Mouse (Mus musculus): Measurements from ENCODE around the gene Gm17482.

Gm17482 gene

DNA sequence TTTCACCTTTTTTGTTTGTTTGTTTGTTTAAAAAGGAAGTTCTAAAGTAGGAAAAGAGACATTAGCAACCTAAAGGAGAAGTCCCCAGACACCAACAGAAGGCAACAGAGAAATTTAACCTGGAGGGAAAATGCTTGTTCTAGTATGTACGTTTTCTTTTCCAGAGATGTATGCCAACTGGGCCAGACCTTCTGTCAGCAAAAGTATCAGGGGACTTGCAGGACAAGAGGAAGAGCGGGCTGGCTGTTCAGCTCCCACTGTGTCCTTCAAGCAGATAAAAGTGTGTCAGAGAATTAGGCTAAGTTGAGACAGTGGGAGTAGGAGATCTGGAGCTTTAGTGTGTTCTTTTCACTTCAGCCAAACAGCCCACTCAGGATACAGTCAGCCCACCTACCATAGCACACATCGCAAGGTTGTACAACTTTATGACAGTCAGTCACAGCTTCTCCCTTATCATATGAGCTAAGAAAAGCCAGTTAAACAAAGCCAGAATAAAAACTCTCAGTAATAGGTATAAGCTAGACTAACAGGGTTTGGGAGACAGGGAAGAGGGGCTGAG, 18.4 kb downstream of the Gm17482 start:
- DNase-seq (ENCODE audit: low read depth) = no peak

DNA sequence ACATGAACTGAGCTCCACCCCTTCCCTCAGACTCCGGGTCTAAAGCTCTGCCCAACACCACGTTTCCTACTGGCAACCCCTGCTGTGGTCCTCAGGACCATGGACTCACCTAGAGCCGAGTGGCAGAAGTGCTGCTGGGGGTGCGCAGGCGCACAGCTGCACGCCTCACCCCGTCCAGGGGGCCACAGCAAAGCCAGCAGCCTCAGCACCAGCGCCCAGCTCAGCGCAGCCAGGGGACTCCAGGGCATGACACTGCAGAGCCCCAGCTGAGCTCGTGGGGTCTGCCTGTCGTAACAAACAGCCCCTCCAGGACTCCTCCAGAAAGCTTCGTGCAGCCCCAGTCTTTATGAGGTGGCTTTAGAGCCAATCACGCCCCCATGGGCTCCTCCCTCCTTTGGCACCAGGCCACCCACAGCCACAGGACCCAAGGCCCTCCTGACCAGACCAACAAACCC, 24.4 kb downstream of the Gm17482 start:
- no peak for DNase-seq (ENCODE audit: low read depth)

DNA sequence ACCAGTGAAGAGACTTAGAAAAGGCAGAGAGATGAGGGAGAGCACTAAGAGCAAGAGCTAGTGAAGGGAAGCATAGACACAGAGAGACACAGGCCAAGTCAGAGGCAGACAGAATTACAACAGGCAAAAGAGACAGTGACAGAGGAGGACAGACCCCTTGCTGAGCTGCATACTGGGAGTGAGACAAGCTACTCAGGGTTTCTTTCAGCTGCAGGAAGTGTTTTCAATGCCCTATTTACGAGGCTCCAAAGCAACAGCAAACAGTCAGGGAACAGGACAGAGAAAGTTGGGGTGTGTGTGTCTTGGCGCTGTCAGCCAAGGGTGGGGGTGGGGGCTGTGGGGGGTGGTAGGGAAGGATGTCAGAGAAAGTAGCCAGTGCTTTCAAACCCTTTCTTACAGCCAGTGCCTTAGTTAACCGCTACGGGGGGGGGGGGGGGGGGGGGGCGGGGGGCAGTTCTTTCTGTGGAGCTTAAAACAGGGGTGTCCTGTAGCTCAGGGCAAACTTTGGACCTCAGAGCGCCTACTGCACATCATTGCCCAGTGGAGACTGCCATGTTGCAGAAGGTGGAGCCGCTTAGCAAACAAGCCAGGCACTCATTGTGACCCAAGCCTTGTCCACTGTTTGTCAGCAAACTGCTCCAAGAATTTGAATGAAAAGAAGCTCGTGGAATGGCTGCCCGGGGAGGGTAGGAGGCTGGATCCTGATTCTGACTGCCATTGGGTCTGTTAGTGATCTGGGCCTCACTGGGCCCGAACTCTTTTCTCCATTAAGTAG, 25.1 kb downstream of the Gm17482 start, which contains the start of gene Timp4:
Timp4 (minus strand) TSS at position 107 of the 775 bp plus-strand sequence.
- DNase-seq (ENCODE audit: low read depth) = no peak

DNA sequence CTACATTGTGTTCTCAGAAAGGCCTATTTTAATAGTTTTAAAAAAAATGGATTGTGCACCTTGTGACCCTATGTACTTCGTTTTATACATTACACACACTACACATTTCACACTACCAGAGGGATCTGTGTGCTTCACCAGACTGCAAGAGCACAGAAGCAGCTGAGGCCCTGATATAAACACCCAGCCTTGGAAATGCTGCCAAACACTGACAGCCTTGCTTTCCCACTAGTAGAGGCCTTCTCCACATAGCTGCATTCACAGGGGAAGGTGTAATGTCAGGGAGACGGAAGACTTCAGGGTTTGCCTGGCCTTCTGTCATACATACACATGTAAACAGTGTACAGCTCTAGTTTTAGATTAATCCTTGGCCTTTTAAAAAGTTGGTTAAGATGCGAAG, 28.0 kb downstream of the Gm17482 start:
- DNase-seq (ENCODE audit: low read depth) = no peak

DNA sequence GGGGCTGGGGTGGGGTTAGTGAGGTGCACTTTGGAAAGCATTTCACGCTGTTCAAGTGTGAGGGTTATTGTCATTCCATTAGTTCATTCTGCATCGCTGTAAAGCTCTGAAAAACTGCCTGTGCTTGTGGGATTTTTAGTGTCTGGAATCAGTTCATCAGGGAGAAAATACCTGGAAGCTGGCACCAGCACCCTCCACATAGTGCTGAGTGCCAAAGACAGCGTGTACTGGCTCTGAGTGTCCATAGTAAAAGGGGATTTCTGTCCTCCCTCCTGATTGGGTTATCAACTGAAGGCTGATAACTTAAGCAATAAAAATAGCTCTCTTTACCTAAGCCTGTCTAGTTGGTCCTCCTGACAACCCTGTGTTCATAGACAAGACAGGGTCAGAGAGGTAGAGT, 33.4 kb downstream of the Gm17482 start:
- no peak for DNase-seq (ENCODE audit: low read depth)

DNA sequence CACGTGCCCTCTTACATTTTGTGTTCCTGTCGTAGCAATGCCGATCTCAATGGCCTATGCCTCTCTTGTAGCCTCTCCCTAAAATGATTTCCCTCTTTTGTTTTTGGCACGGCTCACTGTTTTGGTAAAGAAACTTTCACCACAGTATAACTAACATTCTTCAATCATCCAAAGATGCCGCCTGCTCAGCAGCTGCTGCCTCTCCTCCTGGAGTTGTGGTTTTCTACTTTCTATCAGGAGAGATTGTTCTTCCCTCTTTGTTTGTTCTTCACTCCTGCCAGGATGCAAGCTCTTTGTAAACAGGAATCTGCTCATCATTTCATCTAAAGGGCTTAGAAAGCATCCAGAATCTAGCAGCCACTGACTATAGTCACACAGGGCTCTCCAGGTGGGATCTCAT, 39.6 kb downstream of the Gm17482 start:
- no peak for DNase-seq (ENCODE audit: low read depth)

DNA sequence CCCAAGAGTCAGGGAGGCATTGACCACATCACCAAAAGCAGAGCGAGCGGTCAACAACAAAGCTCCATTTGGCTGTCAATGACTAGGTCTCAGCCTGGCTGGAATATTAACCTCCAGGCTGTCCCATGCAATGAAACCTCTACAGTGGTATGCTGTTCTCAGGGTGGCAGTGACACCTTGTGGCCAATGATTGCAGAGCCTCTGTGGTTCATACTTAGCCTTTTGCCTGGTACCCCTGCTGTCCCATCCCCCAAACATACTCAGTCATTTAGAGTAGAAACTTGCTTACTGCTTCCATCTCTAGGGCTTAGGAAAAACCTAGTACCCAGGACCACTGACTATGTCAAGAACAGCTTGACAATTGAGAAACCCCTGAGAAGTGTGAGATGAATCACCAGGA, 40.8 kb downstream of the Gm17482 start:
- DNase-seq (ENCODE audit: low read depth) = peak; percentile 18

DNA sequence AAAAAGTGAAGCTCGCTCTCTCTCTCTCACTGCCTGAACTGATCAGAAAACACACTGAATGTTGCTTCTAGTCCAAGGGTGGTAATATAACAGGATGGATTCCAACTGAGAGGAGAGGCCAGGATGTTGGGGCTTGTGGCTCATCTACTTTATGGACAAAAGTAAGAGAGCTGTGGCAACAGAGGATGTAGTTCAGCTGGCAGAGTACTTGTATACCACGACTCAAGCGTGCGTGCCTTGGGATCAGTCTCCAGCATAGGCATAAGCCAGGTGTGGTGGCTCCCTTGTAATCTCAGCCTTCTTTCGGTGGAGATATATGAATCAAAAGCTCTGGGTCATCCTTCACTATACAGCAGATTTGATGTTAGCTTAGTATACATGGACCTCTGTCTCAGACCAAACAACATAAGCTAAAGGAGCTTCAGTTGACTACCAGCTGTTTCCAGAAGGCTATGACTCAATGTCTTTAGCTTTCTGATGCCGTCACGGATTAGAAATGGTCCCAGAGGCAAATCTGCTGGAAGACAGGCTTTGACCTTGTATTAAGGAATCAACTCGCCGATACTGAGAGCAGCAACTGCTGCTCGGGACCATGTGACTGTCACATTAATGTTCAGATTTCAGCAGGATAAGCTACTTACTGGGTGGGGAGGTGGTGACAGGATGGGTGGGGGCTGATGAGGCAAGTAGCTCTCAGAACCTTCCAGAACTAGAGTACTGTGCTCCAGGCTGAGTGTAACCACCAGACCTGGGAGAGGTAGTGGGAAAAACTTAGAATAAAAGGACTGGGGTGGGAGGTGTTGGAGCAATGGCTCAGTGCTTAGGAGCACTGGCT, 41.6 kb downstream of the Gm17482 start:
- no peak for DNase-seq (ENCODE audit: low read depth)

DNA sequence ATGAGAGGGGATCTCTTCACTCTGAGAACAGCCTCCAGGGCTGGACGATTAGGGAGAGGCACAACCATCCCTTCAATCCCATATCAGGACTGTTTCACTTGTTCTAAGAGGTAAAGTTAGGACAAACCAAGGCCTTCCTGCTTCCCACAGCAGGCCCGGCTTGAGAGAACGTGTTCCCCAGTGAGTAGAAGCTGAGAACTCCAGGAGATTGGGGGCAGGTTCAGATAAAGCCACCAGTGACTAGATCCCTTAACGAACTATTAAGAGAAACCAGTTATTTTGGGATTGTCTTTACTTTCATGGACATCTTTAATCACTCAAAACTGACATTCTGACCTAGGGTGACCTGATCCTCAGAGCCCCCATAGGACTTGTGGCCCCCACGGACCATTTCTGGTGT, 42.4 kb downstream of the Gm17482 start:
- DNase-seq (ENCODE audit: low read depth) = no peak

DNA sequence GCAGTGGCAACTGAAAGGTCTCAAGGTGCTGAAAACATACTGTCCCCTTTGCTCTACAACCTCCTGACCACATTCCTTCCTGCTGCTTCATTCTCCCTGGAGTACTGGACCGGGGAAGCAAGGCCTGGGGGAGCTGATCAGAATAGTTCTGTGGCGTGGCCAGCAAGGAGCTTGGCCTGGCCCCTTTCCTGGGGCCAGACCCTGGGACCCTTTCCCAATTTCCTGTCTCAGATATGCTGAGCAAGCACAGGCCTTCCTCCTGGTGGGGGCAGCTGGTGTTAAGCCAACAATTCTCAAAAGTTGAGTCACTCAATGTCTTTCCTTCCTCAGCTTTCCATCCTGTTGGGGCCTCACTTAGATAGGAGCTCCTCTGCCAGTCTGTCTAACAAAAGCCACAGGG, 42.9 kb downstream of the Gm17482 start:
- DNase-seq (ENCODE audit: low read depth) = no peak

DNA sequence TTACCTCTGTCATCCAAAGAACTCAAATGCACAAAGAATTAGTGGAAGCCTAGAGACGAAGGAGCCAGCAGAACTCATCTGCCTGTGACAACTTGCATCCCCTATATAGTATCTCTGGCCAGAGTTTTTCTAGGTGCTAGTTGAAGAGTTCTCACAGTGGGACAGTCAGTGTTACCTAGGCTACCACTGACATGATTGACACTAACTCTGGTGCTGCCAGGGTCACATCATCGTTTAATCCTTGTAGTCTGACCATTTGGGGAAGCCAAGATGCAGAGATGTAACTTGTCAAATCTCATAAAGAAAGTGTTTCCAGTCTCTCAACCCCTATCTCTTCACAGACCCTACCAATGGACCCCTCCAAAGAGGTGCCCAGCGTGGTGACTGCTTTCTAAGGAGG, 44.2 kb downstream of the Gm17482 start:
- no peak for DNase-seq (ENCODE audit: low read depth)

DNA sequence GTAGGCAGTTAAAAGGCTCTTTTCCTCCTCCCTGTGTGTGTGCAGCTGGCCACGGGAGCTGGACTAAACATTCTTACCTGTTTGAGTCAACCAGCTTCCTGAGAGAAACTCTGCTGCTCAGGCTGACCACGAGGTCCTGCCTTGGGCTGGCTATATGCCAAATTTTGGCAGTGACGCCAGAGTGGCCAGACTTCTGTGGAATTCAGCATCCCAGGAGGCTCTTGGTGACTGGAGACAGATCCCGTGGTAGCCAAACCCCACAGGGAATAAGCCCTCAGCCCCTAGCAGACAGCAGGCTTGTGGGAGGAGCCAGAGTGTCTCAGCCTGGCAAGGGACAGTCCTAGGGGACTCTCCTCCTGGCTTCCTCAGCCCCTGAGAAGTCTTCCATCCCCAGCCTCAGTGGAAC, 44.7 kb downstream of the Gm17482 start:
- DNase-seq (ENCODE audit: low read depth) = no peak

DNA sequence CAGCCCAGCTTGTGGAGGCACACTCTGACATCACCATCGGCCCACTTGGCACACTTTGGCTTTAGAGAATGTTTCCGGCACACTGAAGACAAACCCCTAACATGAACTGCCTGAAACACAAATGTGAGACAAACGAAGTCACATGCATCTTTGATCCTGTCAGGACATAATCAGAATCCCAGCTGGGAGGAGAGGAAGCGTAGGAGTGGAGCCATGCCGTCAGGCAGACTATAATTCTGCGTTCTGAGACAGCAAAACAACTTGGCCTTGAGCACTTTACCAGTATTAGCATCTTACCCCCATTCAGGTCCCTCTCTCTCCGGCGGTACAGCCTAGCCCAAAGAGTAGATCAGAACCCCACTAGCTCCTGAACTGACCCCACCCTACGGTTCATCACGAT, 46.2 kb downstream of the Gm17482 start:
- DNase-seq (ENCODE audit: low read depth) = no peak

DNA sequence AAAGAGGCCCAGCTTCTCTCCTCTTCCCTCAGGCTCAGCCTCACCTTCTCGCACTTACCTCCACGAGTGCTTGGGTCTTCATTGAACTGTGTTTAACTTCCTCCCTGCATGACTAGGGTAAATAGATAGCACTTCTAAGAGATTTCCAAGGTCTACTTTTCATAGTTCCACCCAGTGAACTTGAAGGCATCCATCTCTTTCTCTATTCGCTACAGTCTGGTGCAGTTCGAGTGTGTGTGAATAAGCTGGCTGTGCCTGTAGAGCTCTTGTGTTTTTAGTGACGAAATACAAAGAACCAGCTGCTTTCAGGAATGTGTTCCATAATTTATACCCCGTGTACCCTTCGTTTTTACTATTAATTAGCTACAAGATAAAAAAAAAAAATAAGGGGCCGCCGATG, 47.6 kb downstream of the Gm17482 start:
- DNase-seq (ENCODE audit: low read depth) = no peak

DNA sequence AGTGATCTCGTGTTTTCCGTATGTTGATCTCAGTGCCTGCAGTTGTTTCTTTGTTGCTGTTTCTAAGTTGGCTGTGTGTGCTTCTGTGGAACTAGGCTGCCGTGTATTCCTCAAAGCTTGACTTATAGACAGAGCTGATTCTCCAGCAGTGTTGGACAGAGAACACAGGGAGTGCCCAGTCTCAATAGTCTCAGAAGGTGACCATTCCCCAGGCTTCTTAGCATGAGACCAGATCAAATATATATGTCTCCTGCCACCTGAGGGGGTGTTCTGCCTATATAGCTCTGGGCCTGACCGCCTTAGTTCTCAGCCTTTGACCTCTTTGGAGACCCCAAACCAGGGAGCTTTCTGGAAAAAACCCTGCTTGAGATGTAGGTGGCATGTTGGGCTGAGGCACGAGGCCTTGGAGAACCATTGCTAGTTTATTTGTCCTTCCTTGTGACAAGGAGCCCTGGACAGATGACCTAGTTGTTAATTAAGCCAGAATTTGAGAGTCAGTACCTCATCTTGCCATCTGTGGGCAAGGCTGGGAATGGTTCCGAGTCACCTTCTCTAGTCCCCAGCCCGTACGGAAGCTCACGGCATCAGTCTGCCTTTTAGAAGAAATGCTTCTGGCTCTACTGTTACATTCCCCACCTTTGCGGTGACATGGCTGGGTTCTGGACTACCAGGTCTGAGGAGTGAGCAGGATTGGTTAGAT, 48.1 kb downstream of the Gm17482 start:
- no peak for DNase-seq (ENCODE audit: low read depth)

DNA sequence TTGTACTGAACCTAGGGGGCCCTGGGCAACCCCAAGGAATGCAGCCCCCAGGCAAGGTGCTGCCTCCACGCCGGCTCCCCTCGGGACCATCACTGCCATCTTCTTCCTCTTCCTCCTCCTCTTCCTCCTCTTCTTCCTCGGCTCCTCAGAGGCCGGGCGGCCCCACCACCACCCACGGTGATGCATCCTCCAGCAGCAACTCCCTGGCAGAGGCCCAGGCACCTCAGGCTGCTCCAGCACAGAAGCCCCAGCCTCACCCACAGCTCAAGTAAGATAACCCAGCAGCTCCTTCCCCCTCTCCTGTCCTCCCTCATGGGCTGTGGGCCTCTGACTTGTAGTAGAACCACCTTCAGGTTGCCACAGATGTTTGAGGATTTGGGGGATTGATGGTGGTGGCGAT, 50.9 kb downstream of the Gm17482 start:
- no peak for DNase-seq (ENCODE audit: low read depth)

DNA sequence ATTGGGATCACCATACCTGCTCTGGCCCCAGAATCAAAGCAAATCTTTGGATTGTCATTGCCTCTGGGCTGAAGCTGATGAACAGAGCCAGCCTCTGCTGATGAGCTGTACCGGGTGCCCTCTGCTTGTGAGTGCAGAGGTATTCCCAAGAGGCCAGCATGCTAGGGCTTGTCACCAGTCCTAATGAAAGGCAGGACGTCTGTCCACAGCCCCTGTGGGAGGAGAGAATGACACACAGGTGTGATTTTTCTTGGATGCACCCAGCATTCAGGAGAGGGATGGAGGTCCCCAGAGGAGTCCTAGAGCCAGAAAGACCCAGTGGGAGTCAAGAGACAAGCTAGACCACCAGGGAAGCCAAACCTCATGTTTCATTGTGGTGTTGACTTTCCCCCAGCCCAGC, 52.5 kb downstream of the Gm17482 start:
- no peak for DNase-seq (ENCODE audit: low read depth)

DNA sequence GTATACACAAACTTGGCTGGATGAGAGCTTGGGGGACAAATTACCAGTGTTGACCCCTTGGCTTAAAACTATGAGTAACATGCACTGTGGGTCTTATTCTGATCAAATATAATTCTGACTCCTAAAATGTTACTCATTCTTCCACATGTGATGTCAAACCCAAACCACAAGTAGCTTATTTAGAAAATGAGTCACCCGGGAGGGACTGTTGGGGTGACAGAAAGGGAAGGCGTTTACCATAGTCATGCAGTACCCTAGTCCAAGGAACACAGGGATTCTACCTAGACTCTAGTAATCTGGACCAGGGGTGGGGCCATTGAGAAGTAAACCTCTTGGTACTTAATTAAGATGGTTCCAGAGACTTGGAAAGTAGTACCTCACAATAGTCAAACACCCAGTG, 57.0 kb downstream of the Gm17482 start:
- peak; percentile 20 for DNase-seq (ENCODE audit: low read depth)

DNA sequence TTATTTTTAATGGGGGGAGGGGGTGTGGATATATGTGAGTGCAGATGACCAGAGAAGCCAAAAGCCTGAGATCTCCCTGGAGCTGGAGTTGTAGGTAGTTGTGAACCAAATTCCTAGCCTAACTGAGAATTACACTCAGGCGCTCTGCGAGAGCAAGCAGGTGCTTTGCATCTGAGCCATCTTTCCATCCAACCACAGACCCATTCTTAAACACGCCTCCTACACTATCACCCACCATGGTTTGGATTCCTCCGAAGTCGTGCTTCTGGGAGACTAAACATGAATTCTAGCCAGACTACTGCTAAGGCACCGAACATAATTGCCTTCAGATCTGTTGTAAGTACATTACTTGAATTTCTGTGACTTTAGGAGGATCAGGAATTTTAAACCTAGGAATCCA, 59.3 kb downstream of the Gm17482 start:
- DNase-seq (ENCODE audit: low read depth) = no peak

DNA sequence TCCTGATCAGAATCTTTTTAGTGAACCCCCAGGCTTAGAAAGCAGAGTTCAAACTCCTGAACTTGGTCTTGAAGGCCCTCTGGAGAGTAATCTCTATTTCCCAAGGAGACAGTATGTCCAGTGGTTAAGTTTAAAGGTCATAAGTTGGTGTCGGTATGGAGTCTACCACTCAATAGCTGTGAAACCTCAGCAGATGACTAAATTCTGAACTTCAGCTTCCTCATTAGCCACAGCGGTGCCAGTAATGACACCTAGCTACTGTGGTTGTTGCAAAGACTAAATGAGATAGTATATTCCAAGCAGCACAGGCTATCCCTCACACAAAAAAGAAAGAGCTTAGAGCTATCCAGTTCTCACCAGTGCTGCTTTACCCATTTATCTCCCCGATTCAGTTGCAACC, 61.1 kb downstream of the Gm17482 start:
- DNase-seq (ENCODE audit: low read depth) = no peak

DNA sequence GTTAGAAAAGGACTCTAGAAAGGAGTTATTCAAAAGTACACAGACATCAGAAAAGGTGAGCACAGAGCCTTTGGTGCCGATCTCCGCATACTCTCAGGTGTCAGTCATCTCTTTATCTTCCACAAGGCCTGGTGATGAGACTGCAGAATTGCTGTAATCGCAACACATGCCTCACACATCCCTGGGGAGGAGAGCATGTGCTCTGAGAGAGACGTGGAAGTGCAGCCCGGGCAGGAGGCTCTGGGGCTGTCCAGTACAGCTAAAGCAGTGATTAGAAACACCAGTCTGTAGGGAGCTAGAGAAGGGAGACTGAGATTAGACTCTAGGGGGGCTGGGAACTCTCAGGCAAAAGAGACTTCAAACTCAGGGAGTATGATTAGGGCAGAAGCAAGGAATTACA, 63.4 kb downstream of the Gm17482 start:
- DNase-seq (ENCODE audit: low read depth) = no peak

DNA sequence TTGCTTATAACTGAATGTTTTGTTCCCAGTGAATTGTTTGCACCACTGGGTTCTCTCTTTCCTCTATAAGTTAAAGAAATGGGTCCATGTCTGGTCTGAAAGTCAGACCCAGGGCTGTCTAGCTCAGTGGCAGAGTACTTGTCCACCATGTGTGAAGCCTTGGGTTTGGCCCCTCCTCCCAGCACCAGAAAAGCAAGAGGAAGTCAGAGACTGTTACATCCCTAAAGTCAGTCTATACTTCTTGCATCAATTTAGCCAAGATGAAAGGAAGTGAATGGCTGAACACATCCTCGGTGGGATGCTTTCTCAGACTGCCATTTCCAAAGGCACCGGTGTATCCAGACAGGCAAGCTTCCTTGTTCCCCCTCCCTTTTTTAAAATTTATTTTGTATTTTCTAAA, 63.9 kb downstream of the Gm17482 start:
- no peak for DNase-seq (ENCODE audit: low read depth)
